In genomic region chr7:19326359-19326758, GRCm38 (mm10) we compare ENCODE assay signal across 2 mouse cellular contexts.
TF ChIP-seq lines count a peak whose summit lies in the region.

No protein-coding gene starts in this region.

TF ChIP-seq in C2C12, 6 proteins besides CTCF, POLR2A, EP300 and RAD21:
- TF ChIP-seq FOSL1 (IDR thresholded peaks at IDR 0.05; ENCODE audit: insufficient read depth, low read length, poor library complexity, severe bottlenecking) (no peak), MYOD1 (IDR thresholded peaks at IDR 0.05; ENCODE audit: control insufficient read depth, insufficient read length, low read depth) (no peak), CEBPB (IDR thresholded peaks at IDR 0.05; ENCODE audit: low read depth) (no peak), USF1 (IDR thresholded peaks at IDR 0.05; ENCODE audit: low read depth) (no peak), MYOG (IDR thresholded peaks at IDR 0.05; ENCODE audit: control insufficient read depth, extremely low read depth, insufficient read length) (no peak), MAX (IDR thresholded peaks at IDR 0.05) (no peak)

TF ChIP-seq in myocyte, 11 proteins besides CTCF, POLR2A, EP300 and RAD21:
- no peak for TF ChIP-seq USF1 (IDR thresholded peaks at IDR 0.05; ENCODE audit: low read depth)
- no peak for TF ChIP-seq MAX (IDR thresholded peaks at IDR 0.05; ENCODE audit: low read depth)
- no peak for TF ChIP-seq MYOG (IDR thresholded peaks at IDR 0.05; ENCODE audit: control insufficient read depth in 1 of 3, insufficient read depth in 1 of 3, insufficient read length in 2 of 3, low read depth in 2 of 3)
- TF ChIP-seq MYOD1 (IDR thresholded peaks at IDR 0.05; ENCODE audit: control insufficient read depth in 1 of 3, insufficient read length in 2 of 3, low read depth in 2 of 3) = no peak
- TF ChIP-seq POLR2AphosphoS2 (IDR thresholded peaks at IDR 0.05; ENCODE audit: insufficient read length, low read depth) = no peak
- TF ChIP-seq SRF (IDR thresholded peaks at IDR 0.05; ENCODE audit: control insufficient read depth, insufficient read length, low read depth) = no peak
- no peak for TF ChIP-seq REST (IDR thresholded peaks at IDR 0.05; ENCODE audit: insufficient read depth, insufficient read length)
- no peak for TF ChIP-seq E2F4 (IDR thresholded peaks at IDR 0.05; ENCODE audit: insufficient read depth)
- no peak for TF ChIP-seq TCF3 (IDR thresholded peaks at IDR 0.05; ENCODE audit: insufficient read length, low read depth)
- TF ChIP-seq CEBPB (IDR thresholded peaks at IDR 0.05; ENCODE audit: insufficient read depth, poor library complexity, severe bottlenecking) = no peak
